Mouse (Mus musculus) spleen, postnatal 4 days (tissue): Measurements from ENCODE around the gene Ankfy1.
"Not testable (repeated sequence)": the region's sequence is repeated elsewhere in the genome, so short reads cannot be mapped to it uniquely, and the experiment has no call there.

ENCODE experiments used
- DNase-seq, 2 experiments: peaks; one replicate each; pipeline ENCODE4 v3.0.0; 2022; ENCODE audit warnings: low spot score in 2 of 2

Gene Ankfy1

GRCm38 (mm10) chr11:72689551-72690510 is at the start of gene Ankfy1:
TSS of gene Ankfy1 (plus strand) at chr11:72690006.
- peak; percentile 98 to 99 for DNase-seq

DNA sequence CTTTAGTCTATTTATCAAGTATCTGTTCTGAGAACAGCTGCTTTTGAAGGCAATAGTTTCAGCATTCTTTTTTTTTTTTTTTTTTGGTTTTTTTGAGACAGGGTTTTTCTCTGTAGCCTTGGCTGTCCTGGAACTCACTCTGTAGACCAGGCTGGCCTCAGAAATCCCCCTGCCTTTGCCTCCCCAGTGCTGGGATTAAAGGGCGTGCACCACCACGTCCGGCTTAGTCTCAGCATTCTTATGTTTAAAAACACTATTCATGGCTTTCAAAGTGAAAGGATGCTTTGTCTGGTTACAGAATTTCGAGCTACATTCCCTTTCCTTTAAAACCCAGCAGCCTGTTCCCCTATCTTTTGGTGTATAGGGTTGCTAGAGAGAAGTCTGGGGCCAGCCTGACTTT is 47.1 kb upstream of the Ankfy1 start:
- DNase-seq: no peak

DNA sequence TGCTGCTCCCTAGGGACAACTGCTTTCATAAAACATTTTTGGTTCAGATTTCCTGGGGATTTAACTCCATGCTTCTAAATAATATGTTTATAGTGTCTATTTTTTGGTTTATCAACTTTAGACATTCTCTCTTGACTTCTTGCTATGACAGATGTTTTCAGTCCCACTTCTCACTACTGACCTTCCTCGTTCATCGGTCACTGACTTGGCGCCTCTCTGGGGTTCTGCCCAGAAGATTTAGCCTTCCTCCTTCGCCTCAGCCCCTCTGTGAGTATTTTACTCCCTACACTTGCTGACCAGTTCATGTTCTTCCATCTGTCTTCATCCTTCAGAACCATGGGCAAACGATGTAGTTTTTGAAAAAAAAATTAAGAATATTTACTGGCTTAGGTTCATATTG is 44.4 kb upstream of the Ankfy1 start:
- no peak for DNase-seq

DNA sequence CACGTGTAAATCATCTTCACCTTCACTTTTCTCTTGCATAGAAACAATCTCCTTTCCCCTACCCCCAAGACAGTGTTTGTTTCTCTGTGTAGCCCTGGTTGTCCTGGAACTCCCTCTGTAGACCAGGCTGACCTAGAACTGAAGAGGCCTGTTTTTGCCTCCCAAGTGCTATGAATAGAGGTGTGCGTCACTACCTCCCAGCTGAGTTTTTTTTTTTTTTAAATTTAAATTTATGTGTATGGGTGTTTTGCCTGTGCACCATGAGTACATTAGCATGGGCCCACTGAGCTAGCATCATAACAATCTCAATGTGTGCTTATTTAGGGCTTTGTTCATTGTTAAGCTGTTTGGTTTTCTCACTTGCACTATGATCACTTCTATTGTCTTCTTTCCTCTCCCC is 39.5 kb upstream of the Ankfy1 start:
- no peak for DNase-seq

DNA sequence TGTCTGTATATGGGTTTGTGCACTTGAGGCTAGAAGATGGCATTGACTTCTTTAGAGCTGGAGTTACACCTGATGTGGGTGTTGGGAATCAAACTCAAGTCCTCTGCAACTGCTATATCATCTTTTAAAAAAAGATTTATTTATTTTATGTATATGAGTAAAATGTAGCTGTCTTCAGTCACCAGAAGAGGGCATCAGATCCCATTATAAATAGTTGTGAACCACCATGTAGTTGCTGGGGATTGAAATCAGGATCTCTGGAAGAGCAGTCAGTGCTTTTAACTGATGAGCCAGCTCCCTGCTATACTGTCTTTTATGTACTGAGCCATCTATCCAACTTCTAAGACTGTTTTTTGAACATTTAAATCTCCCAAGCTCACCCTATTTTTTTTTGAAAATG is 29.9 kb upstream of the Ankfy1 start:
- DNase-seq: no peak

GRCm38 (mm10) chr11:72660359-72660758 is 29.4 kb upstream of the Ankfy1 start:
- no peak for DNase-seq

DNA sequence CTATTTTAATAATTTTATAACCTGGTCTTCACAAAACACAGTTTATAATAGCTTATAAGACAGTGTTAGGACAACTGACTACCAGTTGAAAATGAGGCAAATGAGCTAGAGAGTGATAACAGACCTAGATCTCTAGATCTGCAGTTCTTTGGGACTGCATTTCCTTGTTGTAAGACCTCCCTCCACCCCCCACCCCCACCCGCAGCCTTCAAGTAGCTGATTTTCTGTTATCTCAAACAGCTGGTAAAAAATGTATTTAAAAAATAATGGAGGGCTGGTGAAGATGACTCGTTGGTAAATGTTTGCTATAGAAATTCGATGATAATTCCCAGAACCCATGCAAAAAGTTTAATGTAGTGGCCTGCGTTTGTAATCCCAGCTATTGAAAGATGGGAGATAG is 25.2 kb upstream of the Ankfy1 start:
- no peak for DNase-seq

DNA sequence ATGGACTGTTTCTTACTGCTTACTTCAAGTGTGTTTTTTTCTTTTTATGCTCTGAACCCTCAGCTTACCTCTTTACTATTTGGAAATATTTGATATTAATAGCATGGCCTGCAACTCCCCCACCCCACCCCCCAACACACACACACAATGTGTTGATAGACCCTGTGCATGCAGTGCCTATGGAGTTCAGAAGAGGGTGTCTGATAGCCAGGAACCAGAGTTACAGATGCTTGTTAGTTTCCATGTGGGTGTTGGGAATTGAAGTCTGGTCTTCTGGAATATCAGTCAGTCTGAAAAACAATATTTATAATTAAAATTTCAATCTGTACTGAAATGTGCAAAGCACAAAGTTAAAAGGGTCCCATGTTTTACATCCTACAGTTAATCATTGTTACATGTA is 19.2 kb upstream of the Ankfy1 start:
- no peak for DNase-seq

DNA sequence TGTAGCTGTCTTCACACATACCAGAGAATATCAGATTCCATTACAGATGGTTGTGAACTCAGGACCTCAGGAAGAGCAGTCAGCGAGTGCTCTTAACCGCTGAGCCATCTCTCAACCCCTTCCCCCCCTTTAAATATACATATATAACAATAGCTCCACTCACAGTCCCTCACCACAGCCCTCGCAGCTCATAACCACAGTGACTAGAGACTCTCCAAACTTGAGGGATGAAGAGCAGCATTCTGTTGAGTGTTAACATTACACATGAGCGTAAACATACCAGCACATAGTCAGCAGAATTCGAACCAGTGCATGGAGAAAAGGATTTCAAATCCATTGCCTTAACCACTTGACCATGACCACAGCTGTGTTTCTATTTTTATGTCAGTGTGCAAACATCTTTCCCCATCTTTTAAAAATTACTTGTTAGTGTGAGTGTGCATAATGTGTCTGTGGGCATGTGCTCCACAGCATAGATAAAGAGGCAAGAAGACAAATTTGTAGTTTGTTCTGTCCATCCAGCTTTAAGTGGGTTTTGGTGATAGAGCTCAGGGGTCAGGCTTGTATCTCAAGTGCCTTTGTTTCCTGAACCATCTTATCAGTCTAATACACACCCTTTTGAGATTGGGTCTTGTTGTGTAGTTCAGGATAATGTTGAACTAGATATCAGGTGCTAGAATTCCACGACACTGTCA is 18.4 kb upstream of the Ankfy1 start:
- DNase-seq: no peak

DNA sequence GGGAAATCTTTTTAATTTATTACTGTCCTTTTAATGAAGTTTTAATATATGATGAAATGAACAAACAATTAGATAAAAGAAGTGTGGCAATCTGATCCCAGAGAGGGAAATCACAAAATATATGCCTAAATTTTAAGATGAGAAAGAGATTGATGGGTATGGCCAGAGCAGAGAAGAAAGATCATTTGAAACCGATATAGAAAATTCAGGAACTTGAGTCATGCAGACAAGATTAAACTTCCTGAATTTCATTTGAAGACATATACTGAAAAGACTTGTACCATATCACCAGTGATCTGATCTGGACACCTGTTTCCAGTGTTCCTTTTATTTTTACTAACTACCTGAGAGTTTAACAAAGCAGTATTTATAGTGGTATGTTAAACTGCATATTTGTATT is 17.4 kb upstream of the Ankfy1 start:
- no peak for DNase-seq

DNA sequence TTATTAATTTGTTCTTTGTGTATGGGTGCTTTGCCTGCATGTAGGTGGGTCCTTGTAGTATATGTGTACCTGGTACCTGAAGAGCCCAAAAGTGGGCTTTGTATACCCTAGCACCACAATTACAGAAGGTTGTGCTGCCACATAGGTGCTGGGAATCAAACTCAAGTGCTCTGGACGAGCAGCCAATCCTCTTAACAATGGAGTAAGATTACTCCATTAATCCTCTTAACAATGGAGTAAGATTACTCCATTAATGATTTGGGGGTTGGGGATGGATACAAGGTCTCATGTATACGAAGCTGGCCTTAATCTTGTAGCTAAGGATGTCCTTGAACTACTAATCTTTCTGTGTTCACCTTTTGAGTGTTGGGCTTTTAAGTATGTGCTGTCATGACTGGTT is 14.5 kb upstream of the Ankfy1 start:
- DNase-seq: no peak

GRCm38 (mm10) chr11:72680726-72681125 is 9.1 kb upstream of the Ankfy1 start:
- DNase-seq: no peak

- DNase-seq: no peak
Observed at GRCm38 (mm10) chr11:72683402-72683801, 6.4 kb upstream of the Ankfy1 start.

- DNase-seq: no peak
Observed at GRCm38 (mm10) chr11:72686697-72687096, 3.1 kb upstream of the Ankfy1 start.

GRCm38 (mm10) chr11:72688242-72688641 is 1.6 kb upstream of the Ankfy1 start:
- no peak for DNase-seq

DNA sequence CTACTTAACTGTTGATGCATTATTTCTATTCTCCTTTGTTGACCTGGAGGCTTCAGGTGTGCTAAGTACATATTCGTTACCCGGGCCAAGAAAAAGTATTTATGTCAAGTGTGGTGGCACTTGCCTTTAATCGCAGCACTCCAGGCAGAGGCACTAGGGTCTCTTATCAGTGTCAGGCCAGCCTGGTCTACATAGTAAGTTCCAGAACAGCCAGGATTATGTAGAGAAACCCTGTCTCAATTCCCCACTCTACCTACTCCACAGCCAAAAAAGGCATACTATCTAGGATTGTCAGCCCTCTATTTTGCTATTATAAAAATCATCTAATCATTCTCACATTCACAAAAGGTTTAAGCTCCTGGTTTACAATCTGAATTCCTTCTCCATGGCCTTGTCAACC is 691 bp upstream of the Ankfy1 start:
- peak in 1 of 2 experiments; percentile 55 for DNase-seq

- DNase-seq: no peak
Observed at GRCm38 (mm10) chr11:72692353-72692752, 2.5 kb downstream of the Ankfy1 start.

GRCm38 (mm10) chr11:72695025-72695424 is 5.2 kb downstream of the Ankfy1 start:
- no peak for DNase-seq

DNA sequence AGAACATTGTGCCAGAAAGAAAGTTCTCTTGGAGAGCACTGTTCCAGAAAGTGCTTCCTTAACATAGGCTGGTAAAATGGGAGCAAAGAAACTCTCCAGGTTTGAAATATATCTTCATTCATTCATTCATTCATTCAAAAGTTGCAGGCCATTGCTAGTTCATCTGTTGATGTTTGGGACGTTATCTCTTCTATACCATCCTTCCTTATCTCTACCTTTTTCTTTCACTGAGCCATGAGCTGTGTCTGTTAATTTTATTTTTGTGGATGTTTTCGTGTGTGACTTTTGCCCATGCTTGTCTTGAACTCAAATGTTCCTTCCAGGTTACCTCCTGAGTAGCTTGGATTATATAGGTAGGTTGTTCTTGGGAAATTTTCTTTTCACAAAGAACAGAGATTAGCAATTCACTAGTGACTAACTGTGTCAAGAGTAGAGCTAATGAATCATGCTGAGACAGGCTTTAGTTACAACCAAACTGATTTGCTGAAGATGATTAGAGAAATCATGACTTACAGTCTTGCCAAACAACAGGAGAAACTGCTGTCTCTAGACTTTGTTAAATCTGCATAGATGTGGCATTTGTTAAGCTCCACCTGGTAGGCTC is 6.7 kb downstream of the Ankfy1 start:
- no peak for DNase-seq

GRCm38 (mm10) chr11:72697323-72697722 is 7.5 kb downstream of the Ankfy1 start:
- no peak for DNase-seq

- not testable (repeated sequence) for DNase-seq
Observed at GRCm38 (mm10) chr11:72705111-72705510, 15.3 kb downstream of the Ankfy1 start.

DNA sequence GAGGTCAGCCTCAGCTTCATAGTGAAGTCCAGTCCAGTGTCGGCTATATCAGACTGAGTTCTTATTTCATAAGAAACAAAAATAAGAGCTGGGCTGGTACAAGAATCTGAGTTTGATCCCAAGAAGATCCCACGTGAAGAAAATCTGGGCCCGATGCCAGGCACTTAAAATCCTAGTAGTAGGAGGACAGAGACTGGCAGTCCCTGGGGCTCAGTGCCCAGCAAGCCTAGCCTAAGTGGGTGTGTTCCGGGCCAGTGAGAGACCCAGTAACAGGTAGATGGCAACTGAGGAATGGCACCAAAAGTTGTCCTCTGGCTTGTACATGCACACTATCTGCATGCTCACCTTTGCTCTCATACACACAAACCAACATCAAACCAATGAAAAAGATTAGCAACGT is 22.9 kb downstream of the Ankfy1 start:
- DNase-seq: no peak

GRCm38 (mm10) chr11:72718161-72718560 is 28.4 kb downstream of the Ankfy1 start:
- DNase-seq: no peak
